In genomic region chr7:131075956-131076355, GRCm38 (mm10) we compare ENCODE assay signal across 9 mouse cellular contexts. TPM values are rescaled to one million over a fixed set of nuclear protein-coding genes. Genes with fewer than 3 reads are reported as not detected.
DNase-seq lines count a peak whose midpoint lies in the region; ATAC-seq lines count a peak whose summit lies in the region.
"Had no signal": no experiment of that assay in that cellular context is flagged by ENCODE, and none has a peak within 500 bp of the region (broad histone marks: within the 10 kb centered on the region; RNA-seq: fewer than 3 reads in every experiment).

No protein-coding gene starts in this region.

- WGBS in intestine, embryonic 14.5 days, result 0% methylated on average over 1 of the region's 1 CpGs
- 8% methylated on average over 1 of the region's 1 CpGs for WGBS in intestine, embryonic 15.5 days

- H3K4me2 ChIP-seq in intestine, embryonic 14.5 days (ENCODE audit: low read length), result no peak overlapping the region
- no peak overlapping the region for H3K4me2 ChIP-seq in intestine, embryonic 15.5 days (replicated peaks)

- H3K27ac ChIP-seq in intestine, embryonic 14.5 days (ENCODE audit: low read depth), result no peak overlapping the region
- no peak overlapping the region for H3K27ac ChIP-seq in intestine, embryonic 15.5 days

- no peak for ATAC-seq in intestine, embryonic 14.5 days (replicated peaks; ENCODE audit: low FRiP score, low TSS enrichment, low read depth)
- no peak for ATAC-seq in intestine, embryonic 15.5 days

- peak; percentile 63 for DNase-seq in intestine, embryonic 14.5 days (ENCODE audit: low spot score)
- peak; percentile 36 to 66 for DNase-seq in spleen, postnatal 4 days (ENCODE audit: low spot score in 2 of 2)
- no peak for DNase-seq in spleen, adult 12 weeks (ENCODE audit: low spot score)
- DNase-seq in cerebellum, postnatal 14 days, result peak; percentile 29 to 68
- peak; percentile 14 for DNase-seq in mesoderm, embryonic 11.5 days (ENCODE audit: low read depth, low spot score)
- DNase-seq in urinary bladder, postnatal 25 days (ENCODE audit: low spot score), result no peak
- DNase-seq in kidney, postnatal 25 days, result no peak

- no peaks in the 10 kb centered on the region for H3K36me3 ChIP-seq in intestine, embryonic 14.5 days (ENCODE audit: control insufficient read depth, insufficient read depth, low read length)
- H3K36me3 ChIP-seq in intestine, embryonic 15.5 days, result no peaks in the 10 kb centered on the region

- H3K9me3 ChIP-seq in intestine, embryonic 14.5 days (ENCODE audit: control insufficient read depth, low read length), result no peaks in the 10 kb centered on the region
- H3K9me3 ChIP-seq in intestine, embryonic 15.5 days, result no peaks in the 10 kb centered on the region
- H3K9me3 ChIP-seq: megakaryocyte, embryonic 14.5 days had no signal

- H3K9ac ChIP-seq in intestine, embryonic 14.5 days (ENCODE audit: low read length), result no peak overlapping the region
- H3K9ac ChIP-seq in intestine, embryonic 15.5 days, result no peak overlapping the region

- H3K4me1 ChIP-seq in intestine, embryonic 14.5 days (replicated peaks; ENCODE audit: control insufficient read depth, insufficient read depth, low read length), result no peaks in the 10 kb centered on the region
- H3K4me1 ChIP-seq in intestine, embryonic 15.5 days (replicated peaks), result no peaks in the 10 kb centered on the region
- H3K4me1 ChIP-seq: megakaryocyte, embryonic 14.5 days had no signal

- H3K4me3 ChIP-seq in intestine, embryonic 14.5 days (ENCODE audit: low read depth, low read length), result no peak overlapping the region
- H3K4me3 ChIP-seq in intestine, embryonic 15.5 days (replicated peaks), result no peak overlapping the region
- H3K4me3 ChIP-seq: megakaryocyte, embryonic 14.5 days had no signal

- no peaks in the 10 kb centered on the region for H3K27me3 ChIP-seq in intestine, embryonic 14.5 days (replicated peaks; ENCODE audit: control insufficient read depth, insufficient read depth, low read length)
- no peaks in the 10 kb centered on the region for H3K27me3 ChIP-seq in intestine, embryonic 15.5 days (replicated peaks)
- H3K27me3 ChIP-seq: megakaryocyte, embryonic 14.5 days had no signal

RNA-seq across cellular contexts. Expression of gene Dmbt1, which starts 44.1 kb away (rescaled TPM):
- polyA plus RNA-seq in intestine, embryonic 14.5 days (2014; fragmentation: Nextera tagmentation; extraction: Ambion mirVana), result 33.3 and 78.2 TPM in 2 replicates
- polyA plus RNA-seq in intestine, embryonic 15.5 days (2015; fragmentation: Nextera tagmentation; extraction: Ambion mirVana), result 126 and 138 TPM in 2 replicates

Comparison
In these comparisons a context has a peak if more than half of its experiments do, and no peak if none do; other contexts are left out.
1. DNase-seq: peak in intestine, embryonic 14.5 days (single experiment), spleen, postnatal 4 days (2 of 2), cerebellum, postnatal 14 days (2 of 2) and mesoderm, embryonic 11.5 days (single experiment); none in spleen, adult 12 weeks (single experiment), urinary bladder, postnatal 25 days (single experiment) and kidney, postnatal 25 days (0 of 2).